In the genomic region with DNA sequence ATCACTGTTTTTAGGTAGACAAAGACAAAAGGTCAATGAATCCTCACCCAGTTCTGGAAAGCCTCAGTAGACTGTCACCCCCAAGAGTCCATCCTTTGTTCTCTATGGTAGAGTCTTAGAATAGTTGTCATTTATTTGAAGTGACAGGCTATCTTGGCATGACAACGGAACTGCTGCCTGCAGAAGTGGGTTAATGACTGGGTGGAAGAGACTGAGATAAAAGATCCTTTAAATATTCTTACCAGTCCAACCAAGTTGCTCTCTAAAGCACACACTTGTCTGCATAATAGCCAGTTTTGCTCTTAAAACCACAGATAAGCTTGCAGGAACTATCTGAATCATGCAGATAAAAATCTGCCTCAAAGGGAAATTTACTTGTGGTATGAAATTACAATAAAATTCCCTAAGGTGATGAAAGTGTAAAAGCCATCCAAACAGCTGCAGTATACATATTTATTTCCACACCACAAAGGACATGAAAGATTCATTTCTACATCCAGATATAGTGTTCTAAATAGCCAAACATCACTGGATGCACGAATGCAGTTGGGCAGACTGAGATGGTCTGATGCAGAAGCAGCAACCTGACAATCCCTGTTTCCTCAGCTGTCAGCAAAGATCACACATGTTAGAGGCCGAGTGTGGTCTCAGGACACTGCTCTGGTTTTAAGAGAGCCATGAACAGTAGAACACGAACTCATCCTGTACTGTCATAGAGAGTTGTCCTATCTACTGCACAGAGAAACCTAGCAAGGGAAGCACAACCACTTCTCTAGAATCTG, we compare ENCODE assay signal across 13 mouse cellular contexts.
DNase-seq lines count a peak whose midpoint lies in the region; ATAC-seq lines count a peak whose summit lies in the region.
"Had no signal": no experiment of that assay in that cellular context is flagged by ENCODE, and none has a peak within 500 bp of the region (broad histone marks: within the 10 kb centered on the region; RNA-seq: fewer than 3 reads in every experiment).

No protein-coding gene starts in this region.

- ATAC-seq in heart, embryonic 15.5 days (replicated peaks; ENCODE audit: insufficient number of reproducible peaks, insufficient read depth, low FRiP score, low read depth): no peak
- no peak; the same call in 1 of the 2 replicates for ATAC-seq in hindbrain, embryonic 13.5 days (ENCODE audit: low FRiP score)
- peak; percentile 21; the same call in 1 of the 2 replicates for ATAC-seq in neural tube, embryonic 15.5 days (ENCODE audit: low FRiP score)
- no peak for ATAC-seq in kidney, embryonic 15.5 days (replicated peaks; ENCODE audit: low FRiP score)

- peak overlapping the region; percentile 12; the same call in 1 of the 2 replicates for H3K27ac ChIP-seq in heart, embryonic 15.5 days
- peak overlapping the region; percentile 56 for H3K27ac ChIP-seq in hindbrain, embryonic 13.5 days
- no peak overlapping the region; the same call in 1 of the 2 replicates for H3K27ac ChIP-seq in neural tube, embryonic 15.5 days (replicated peaks)
- no peak overlapping the region for H3K27ac ChIP-seq in kidney, embryonic 15.5 days

- peaks cover 12% of the 10 kb centered on the region for H3K4me1 ChIP-seq in heart, embryonic 15.5 days (replicated peaks)
- H3K4me1 ChIP-seq in hindbrain, embryonic 13.5 days (replicated peaks): peaks cover 24% of the 10 kb centered on the region
- peaks cover 11% of the 10 kb centered on the region for H3K4me1 ChIP-seq in neural tube, embryonic 15.5 days
- no peaks in the 10 kb centered on the region for H3K4me1 ChIP-seq in kidney, embryonic 15.5 days

- DNase-seq in heart, postnatal 14 days: no peak
- peak; percentile 9 for DNase-seq in MN1 (ENCODE audit: low spot score)
- no peak for DNase-seq in left cerebral cortex, adult 9 months (ENCODE audit: low spot score in 2 of 2)
- DNase-seq in frontal cortex, adult 2 months (ENCODE audit: extremely low spot score in 1 of 2, low spot score in 1 of 2): no peak
- DNase-seq: cerebellum, postnatal 14 days; gastrocnemius, postnatal 10 days; heart, postnatal 4 days; liver; right cerebral cortex, postnatal 4 days had no signal

- intact Hi-C loops in heart, postnatal 14 days (cut with DNase I): no loop called here

- H3K9me3 ChIP-seq in heart, embryonic 15.5 days (replicated peaks): no peaks in the 10 kb centered on the region
- H3K9me3 ChIP-seq in hindbrain, embryonic 13.5 days: no peaks in the 10 kb centered on the region
- no peaks in the 10 kb centered on the region for H3K9me3 ChIP-seq in neural tube, embryonic 15.5 days (replicated peaks)
- no peaks in the 10 kb centered on the region for H3K9me3 ChIP-seq in kidney, embryonic 15.5 days (replicated peaks)

- H3K4me2 ChIP-seq in heart, embryonic 15.5 days: no peak overlapping the region
- H3K4me2 ChIP-seq in hindbrain, embryonic 13.5 days: no peak overlapping the region
- H3K4me2 ChIP-seq in neural tube, embryonic 15.5 days: no peak overlapping the region
- H3K4me2 ChIP-seq in kidney, embryonic 15.5 days: no peak overlapping the region

- H3K36me3 ChIP-seq in heart, embryonic 15.5 days: no peaks in the 10 kb centered on the region
- H3K36me3 ChIP-seq in hindbrain, embryonic 13.5 days: no peaks in the 10 kb centered on the region
- no peaks in the 10 kb centered on the region for H3K36me3 ChIP-seq in neural tube, embryonic 15.5 days
- H3K36me3 ChIP-seq in kidney, embryonic 15.5 days: no peaks in the 10 kb centered on the region

- WGBS in heart, embryonic 15.5 days: 33% methylated on average over 4 of the region's 4 CpGs
- 52% methylated on average over 4 of the region's 4 CpGs for WGBS in hindbrain, embryonic 13.5 days
- WGBS in neural tube, embryonic 15.5 days: 57% methylated on average over 4 of the region's 4 CpGs
- WGBS in kidney, embryonic 15.5 days: 66% methylated on average over 4 of the region's 4 CpGs

- H3K4me3 ChIP-seq in heart, embryonic 15.5 days: no peak overlapping the region
- H3K4me3 ChIP-seq in hindbrain, embryonic 13.5 days: no peak overlapping the region
- no peak overlapping the region for H3K4me3 ChIP-seq in neural tube, embryonic 15.5 days (replicated peaks)
- H3K4me3 ChIP-seq in kidney, embryonic 15.5 days (replicated peaks): no peak overlapping the region

- H3K27me3 ChIP-seq in heart, embryonic 15.5 days: no peaks in the 10 kb centered on the region
- no peaks in the 10 kb centered on the region for H3K27me3 ChIP-seq in hindbrain, embryonic 13.5 days
- no peaks in the 10 kb centered on the region for H3K27me3 ChIP-seq in neural tube, embryonic 15.5 days (replicated peaks)
- H3K27me3 ChIP-seq in kidney, embryonic 15.5 days: no peaks in the 10 kb centered on the region

- no peak overlapping the region for H3K9ac ChIP-seq in heart, embryonic 15.5 days
- no peak overlapping the region for H3K9ac ChIP-seq in hindbrain, embryonic 13.5 days
- no peak overlapping the region for H3K9ac ChIP-seq in neural tube, embryonic 15.5 days (replicated peaks)
- no peak overlapping the region for H3K9ac ChIP-seq in kidney, embryonic 15.5 days

Comparison
In these comparisons a context has a peak if more than half of its experiments do, and no peak if none do; other contexts are left out.
1. H3K27ac ChIP-seq: peak in heart, embryonic 15.5 days (single experiment) and hindbrain, embryonic 13.5 days (single experiment); none in neural tube, embryonic 15.5 days (single experiment) and kidney, embryonic 15.5 days (single experiment).